Mouse (Mus musculus) ES-Bruce4 (cell line): ENCODE data around the gene Hist1h4d.
"Not testable (repeated sequence)": the region's sequence is repeated elsewhere in the genome, so short reads cannot be mapped to it uniquely, and the experiment has no call there.

Experiments
- CTCF ChIP-seq: IDR thresholded peaks from one replicate; pipeline ENCODE4 v1.8.1; 2011; ENCODE audit warnings: low read depth, low read length
- EP300 ChIP-seq: IDR thresholded peaks from 2 replicates; pipeline ENCODE4 v1.6.1; 2011; ENCODE audit warnings: low read depth, low read length; ENCODE audit not compliant: insufficient read depth
- POLR2A ChIP-seq: IDR thresholded peaks from one replicate; pipeline ENCODE4 v1.8.1; 2011; ENCODE audit warnings: low read length; ENCODE audit not compliant: insufficient read depth

- not testable (repeated sequence) for TF ChIP-seq EP300, POLR2A, CTCF
Observed at GRCm38 (mm10) chr13:23560699-23561098, 20.7 kb upstream of the Hist1h4d start.
